Mouse (Mus musculus) neural tube, embryonic 15.5 days (tissue): ENCODE data around the gene Dact2. TPM values are rescaled to one million over a fixed set of nuclear protein-coding genes. Genes with fewer than 3 reads are reported as not detected.

Experiments used
- polyA plus RNA-seq: library from polyadenylated mRNA; unstranded; fragments of >200 nt; fragmentation: Nextera tagmentation; extraction: Ambion mirVana; gene quantifications from 2 replicates; pipeline ENCODE4 v1.2.1, GENCODE M21; 2015

Dact2 gene
- polyA plus RNA-seq, 1 experiment from 2014 or later, result 3.7 TPM

Other genes starting within 250 kb of the Dact2 start
- gene Gm7356, start 200.6 kb downstream of the Dact2 start, polyA plus RNA-seq, result not detected in 2 replicates
- gene Gm7358, start 144.8 kb downstream of the Dact2 start, polyA plus RNA-seq, result not detected in 2 replicates
- 12.8 and 34.6 TPM in 2 replicates for gene Smoc2, start 75.2 kb upstream of the Dact2 start, polyA plus RNA-seq